Mouse (Mus musculus) G1E (cell line): ENCODE results near the gene Gnai1.

ENCODE experiments used
- CTCF ChIP-seq: IDR thresholded peaks from 2 replicates; pipeline ENCODE4 v1.5.1; 2012; ENCODE audit warnings: low read depth, low read length, inconsistent platforms, mixed read lengths
- GATA1 ChIP-seq: IDR thresholded peaks from 2 replicates; pipeline ENCODE4 v1.6.1; 2012; ENCODE audit warnings: borderline replicate concordance, low read length, inconsistent platforms, mixed read lengths
- GATA2 ChIP-seq: IDR thresholded peaks from 2 replicates; pipeline ENCODE4 v1.6.1; 2012; ENCODE audit warnings: low read depth, low read length, inconsistent platforms, borderline replicate concordance
- POLR2AphosphoS5 ChIP-seq: IDR thresholded peaks from 2 replicates; pipeline ENCODE4 v1.6.1; 2012; ENCODE audit warnings: low read depth, low read length, inconsistent platforms; ENCODE audit not compliant: insufficient replicate concordance
- TAL1 ChIP-seq: conservative IDR thresholded peaks from 2 replicates; pipeline ENCODE4 v1.6.1; 2012; ENCODE audit warnings: low read depth, low read length, inconsistent platforms, mixed read lengths

GRCm38 (mm10) chr5:18307229-18307804, 52.8 kb downstream of the Gnai1 start:
- TF ChIP-seq CTCF (no peak), GATA1 (no peak), TAL1 (no peak), POLR2AphosphoS5 (no peak), GATA2 (no peak)
